Mouse (Mus musculus) thymus, adult 2 months (tissue): Measurements from ENCODE around the gene Fam219a. TPM values are rescaled to one million over a fixed set of nuclear protein-coding genes. Genes with fewer than 3 reads are reported as not detected.

Experiments
- DNase-seq: peaks from one replicate; pipeline ENCODE4 v3.0.0; 2021
- H3K27ac ChIP-seq: fragments of 200-500 bp; 2 replicates; pipeline ENCODE4 v1.5.1; 2012; ENCODE audit warnings: low read length, control low read depth; ENCODE audit not compliant: control insufficient read depth, insufficient read depth
- H3K27me3 ChIP-seq: fragments of 200-500 bp; 2 replicates; pipeline ENCODE4 v1.6.1; 2012; ENCODE audit warnings: mild to moderate bottlenecking, low read length, moderate library complexity, mixed read lengths; ENCODE audit not compliant: control insufficient read depth, insufficient read depth
- H3K36me3 ChIP-seq: fragments of 200-500 bp; 2 replicates; pipeline ENCODE4 v1.6.1; 2012; ENCODE audit warnings: mild to moderate bottlenecking, low read length, moderate library complexity; ENCODE audit not compliant: control insufficient read depth, insufficient read depth
- H3K4me1 ChIP-seq: fragments of 200-500 bp; replicated peaks from 2 replicates; pipeline ENCODE4 v1.6.1; 2012; ENCODE audit warnings: low read length; ENCODE audit not compliant: control insufficient read depth, insufficient read depth
- H3K4me3 ChIP-seq: fragments of 200-500 bp; 2 replicates; pipeline ENCODE4 v1.5.1; 2012; ENCODE audit warnings: mild to moderate bottlenecking, low read length, control low read depth, moderate library complexity; ENCODE audit not compliant: control insufficient read depth, insufficient read depth
- CTCF ChIP-seq: fragments of 200-500 bp; IDR thresholded peaks from 2 replicates; pipeline ENCODE4 v1.5.1; 2012; ENCODE audit warnings: mild to moderate bottlenecking, control low read depth, low read length, moderate library complexity, borderline replicate concordance; ENCODE audit not compliant: control insufficient read depth, poor library complexity, insufficient read depth; ENCODE audit errors: extremely low read depth
- POLR2A ChIP-seq: fragments of 200-500 bp; IDR thresholded peaks from 2 replicates; pipeline ENCODE4 v1.6.1; 2012; ENCODE audit warnings: mild to moderate bottlenecking, low read length, control low read depth, moderate library complexity; ENCODE audit not compliant: control insufficient read depth, poor library complexity, insufficient read depth; ENCODE audit errors: extremely low read depth
- WGBS: fragments of 180-500 bp; shearing (Covaris S2); methylation state at CpG from one replicate; pipeline ENCODE4 v1.1.7; 2018; 5-methylcytosine and 5-hydroxymethylcytosine counted together
- polyA plus RNA-seq: library from polyadenylated mRNA; depleted of rRNA; stranded (reverse); fragments of >200 nt; gene quantifications from 2 replicates; pipeline ENCODE4 v1.2.3, GENCODE M21; 2012

Fam219a gene
- polyA plus RNA-seq, 1 experiment, result 23.0 TPM

DNA sequence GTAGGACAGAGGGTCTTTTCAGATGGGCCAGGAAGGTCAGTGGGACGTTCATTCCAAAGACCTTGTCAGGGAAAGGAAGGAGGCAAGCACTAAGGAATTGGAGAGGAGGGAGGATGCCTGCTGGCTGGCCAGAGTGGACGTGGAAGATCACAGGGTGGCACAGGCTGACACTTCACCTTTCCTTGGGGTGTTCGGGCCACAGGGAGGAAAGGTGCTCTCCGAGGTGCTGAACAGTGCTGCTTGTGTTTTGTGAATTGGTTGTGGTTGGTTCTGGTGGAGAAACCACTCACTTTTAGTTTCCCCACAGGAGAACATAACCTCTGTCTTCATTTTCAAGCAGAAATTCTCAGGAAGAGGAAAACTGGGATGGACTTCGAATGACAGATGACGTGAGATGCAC, 36.9 kb downstream of the Fam219a start:
- no peaks in the 10 kb centered on the region for H3K27me3 ChIP-seq
- WGBS, result 39% methylated on average over 6 of the region's 6 CpGs
- no peaks in the 10 kb centered on the region for H3K4me1 ChIP-seq
- H3K4me3 ChIP-seq, result no peak overlapping the region
- no peak overlapping the region for H3K27ac ChIP-seq
- no peak for TF ChIP-seq POLR2A
- no peak for TF ChIP-seq CTCF
- no peak for DNase-seq
- no peaks in the 10 kb centered on the region for H3K36me3 ChIP-seq

DNA sequence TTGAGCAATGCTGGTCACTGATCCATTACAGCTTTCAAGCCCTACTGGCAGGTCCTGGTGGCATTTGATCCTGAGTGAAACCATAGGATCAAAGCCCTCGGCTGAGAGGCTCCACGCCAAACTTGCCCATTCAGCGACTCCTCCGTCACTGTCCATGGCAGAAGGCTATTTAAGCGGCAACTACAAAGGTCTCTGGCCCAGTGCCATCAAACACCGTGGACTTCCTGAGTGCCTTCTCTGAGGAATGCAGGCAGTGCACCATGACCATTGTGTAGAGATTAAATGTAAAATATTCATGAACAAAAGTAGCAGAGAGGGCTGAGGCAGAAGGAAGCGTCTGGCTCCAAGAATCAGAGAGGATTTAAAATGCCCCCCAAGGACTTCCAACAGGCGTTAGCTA, 41.3 kb downstream of the Fam219a start:
- H3K36me3 ChIP-seq, result no peaks in the 10 kb centered on the region
- no peaks in the 10 kb centered on the region for H3K27me3 ChIP-seq
- 84% methylated on average over 8 of the region's 8 CpGs for WGBS
- TF ChIP-seq CTCF (no peak), POLR2A (no peak)
- no peaks in the 10 kb centered on the region for H3K4me1 ChIP-seq
- H3K4me3 ChIP-seq, result no peak overlapping the region
- H3K27ac ChIP-seq, result no peak overlapping the region
- DNase-seq, result no peak

DNA sequence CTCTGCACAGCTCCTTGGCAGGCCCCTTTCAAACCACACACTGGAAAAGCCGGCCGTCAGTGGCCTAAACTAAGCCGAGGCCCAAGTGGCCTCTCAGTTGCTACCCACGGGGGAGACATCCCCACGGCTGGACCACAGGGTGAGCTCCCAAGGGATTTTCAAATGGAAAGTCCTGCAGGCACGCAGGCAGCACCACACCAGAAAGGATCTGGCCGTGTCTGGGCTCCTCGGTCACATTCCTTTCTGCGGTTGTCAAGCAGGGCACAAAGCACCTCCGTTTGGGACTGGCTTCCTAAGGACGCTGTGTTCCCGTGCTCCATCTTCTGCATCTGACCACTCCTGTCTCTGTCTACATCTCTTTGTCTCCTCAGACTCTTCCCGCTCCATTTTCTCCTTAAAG, 42.3 kb downstream of the Fam219a start:
- no peak overlapping the region for H3K4me3 ChIP-seq
- no peaks in the 10 kb centered on the region for H3K27me3 ChIP-seq
- DNase-seq, result no peak
- no peaks in the 10 kb centered on the region for H3K4me1 ChIP-seq
- 86% methylated on average over 13 of the region's 13 CpGs for WGBS
- no peak overlapping the region for H3K27ac ChIP-seq
- no peaks in the 10 kb centered on the region for H3K36me3 ChIP-seq
- TF ChIP-seq CTCF, result no peak

DNA sequence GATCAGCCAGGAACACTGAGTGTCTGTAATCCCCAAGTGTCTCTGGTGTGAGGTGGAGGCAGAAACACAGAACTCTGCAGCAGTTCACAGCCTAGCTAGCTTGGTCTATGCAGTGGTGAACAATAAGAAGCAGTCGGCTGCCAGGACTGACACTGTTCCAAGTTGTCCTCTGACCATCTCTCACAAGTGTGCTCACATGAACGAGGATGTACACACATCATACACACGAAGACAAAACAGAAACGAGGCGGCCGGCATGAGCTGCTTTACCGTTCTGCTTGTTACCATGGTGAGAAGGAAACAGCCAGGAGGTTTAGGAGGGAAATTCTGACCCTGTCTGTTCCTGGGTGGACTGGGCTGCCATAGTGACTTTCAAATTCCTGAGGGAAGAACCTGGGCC, 42.8 kb downstream of the Fam219a start:
- TF ChIP-seq CTCF (no peak), POLR2A (no peak)
- Histone ChIP-seq H3K27ac (no peak overlapping the region), H3K4me3 (no peak overlapping the region), H3K4me1 (no peaks in the 10 kb centered on the region), H3K36me3 (no peaks in the 10 kb centered on the region), H3K27me3 (no peaks in the 10 kb centered on the region)
- no peak for DNase-seq
- 88% methylated on average over 7 of the region's 7 CpGs for WGBS

DNA sequence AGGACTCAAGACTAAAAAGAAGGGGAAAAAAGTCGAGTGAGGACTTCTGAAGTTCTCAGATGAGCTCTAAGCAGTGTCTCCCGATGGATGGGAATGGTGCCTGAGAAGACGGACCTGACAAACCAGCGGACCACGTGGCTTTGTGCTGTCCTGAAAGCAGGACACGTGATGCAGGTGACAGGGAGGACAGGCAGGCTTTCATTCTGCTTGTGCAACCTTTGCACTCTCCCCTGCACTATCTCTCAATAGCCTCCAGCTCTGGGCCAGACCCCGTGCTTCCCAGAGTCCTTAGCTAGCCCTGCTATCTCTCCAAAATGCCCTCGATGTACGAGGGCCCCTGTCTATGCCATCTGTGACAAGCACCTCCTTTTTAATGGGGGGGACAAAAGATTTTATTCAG, 44.5 kb downstream of the Fam219a start:
- DNase-seq, result no peak
- Histone ChIP-seq H3K4me3 (no peak overlapping the region), H3K4me1 (no peaks in the 10 kb centered on the region), H3K27ac (no peak overlapping the region), H3K27me3 (no peaks in the 10 kb centered on the region), H3K36me3 (no peaks in the 10 kb centered on the region)
- 78% methylated on average over 9 of the region's 9 CpGs for WGBS
- TF ChIP-seq CTCF (no peak), POLR2A (no peak)

DNA sequence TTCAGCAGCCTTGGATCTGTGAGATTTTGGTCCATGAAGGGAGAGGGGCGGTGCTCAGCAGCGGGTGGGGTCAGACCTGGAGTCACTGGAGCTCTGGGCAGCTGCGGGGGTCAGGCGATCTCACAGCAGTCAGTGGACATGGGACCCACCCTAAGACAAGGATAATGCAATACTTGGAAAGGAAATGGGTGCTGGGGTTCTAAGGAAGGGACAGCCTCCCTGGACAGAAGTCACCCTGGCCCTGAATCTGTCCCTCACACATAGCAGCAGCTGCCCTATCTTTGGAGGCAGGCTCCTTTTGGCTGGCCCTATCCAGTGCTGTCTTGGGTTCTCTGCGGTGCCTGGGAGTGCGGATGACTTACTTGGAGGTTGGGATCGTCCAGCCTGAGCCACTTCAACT, 45.5 kb downstream of the Fam219a start:
- H3K27ac ChIP-seq, result no peak overlapping the region
- H3K27me3 ChIP-seq, result no peaks in the 10 kb centered on the region
- WGBS, result 93% methylated on average over 7 of the region's 7 CpGs
- no peak overlapping the region for H3K4me3 ChIP-seq
- TF ChIP-seq POLR2A (no peak), CTCF (no peak)
- H3K36me3 ChIP-seq, result no peaks in the 10 kb centered on the region
- H3K4me1 ChIP-seq, result no peaks in the 10 kb centered on the region
- DNase-seq, result no peak

DNA sequence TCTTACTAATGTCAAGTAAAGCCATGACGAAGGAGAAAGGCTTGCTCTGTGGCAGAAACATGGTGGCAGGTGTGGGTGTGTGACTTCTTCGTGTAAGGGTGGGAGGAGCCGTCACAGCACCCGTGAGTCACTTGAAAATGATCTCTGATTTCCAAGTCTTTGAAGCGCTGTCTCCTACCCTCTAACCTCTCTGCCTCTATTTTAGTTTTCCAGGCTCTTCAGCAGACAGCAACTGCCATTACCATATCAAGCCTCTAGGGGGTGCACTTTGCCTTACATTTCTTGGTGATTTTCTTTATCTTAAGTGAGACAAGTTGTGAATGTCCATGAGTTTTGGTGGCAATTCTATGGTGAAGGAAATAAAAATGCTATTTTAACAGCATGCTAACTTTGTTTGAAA, 46.5 kb downstream of the Fam219a start:
- peak; percentile 26 for DNase-seq
- Histone ChIP-seq H3K27ac (no peak overlapping the region), H3K4me1 (no peaks in the 10 kb centered on the region), H3K4me3 (no peak overlapping the region), H3K27me3 (no peaks in the 10 kb centered on the region), H3K36me3 (no peaks in the 10 kb centered on the region)
- WGBS, result 71% methylated on average over 5 of the region's 5 CpGs
- TF ChIP-seq POLR2A, result no peak
- TF ChIP-seq CTCF, result no peak

DNA sequence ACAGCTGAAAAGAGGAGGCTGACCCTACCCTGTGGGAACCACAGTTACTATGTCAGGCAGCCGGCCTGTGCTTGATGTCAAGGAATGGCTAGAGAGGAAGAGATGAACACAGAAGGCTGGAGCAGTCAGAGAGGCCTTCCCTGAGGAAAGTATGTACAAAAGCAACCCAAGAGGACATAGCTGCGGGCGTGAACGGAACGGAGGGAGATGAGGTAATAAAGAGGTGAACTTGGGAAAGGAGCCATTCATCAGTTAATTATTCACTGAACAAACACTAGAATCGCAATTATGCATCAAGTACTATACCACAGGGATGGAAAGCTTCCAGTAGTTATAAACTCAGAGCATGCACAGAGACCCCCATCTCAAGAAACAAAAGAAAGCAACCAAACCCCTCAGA, 47.2 kb downstream of the Fam219a start:
- H3K27me3 ChIP-seq, result no peaks in the 10 kb centered on the region
- no peaks in the 10 kb centered on the region for H3K4me1 ChIP-seq
- no peak overlapping the region for H3K27ac ChIP-seq
- DNase-seq, result no peak
- H3K36me3 ChIP-seq, result no peaks in the 10 kb centered on the region
- no peak for TF ChIP-seq POLR2A
- no peak for TF ChIP-seq CTCF
- WGBS, result 97% methylated on average over 6 of the region's 6 CpGs
- no peak overlapping the region for H3K4me3 ChIP-seq
